Mouse (Mus musculus) embryonic facial prominence, embryonic 15.5 days (tissue): Measurements from ENCODE around the gene Znhit3. TPM values are rescaled to one million over a fixed set of nuclear protein-coding genes. Genes with fewer than 3 reads are reported as not detected.

ENCODE experiments used
- ATAC-seq: fragments of 200-750 bp; cut with Nextera tagmentation; 2 replicates; pipeline ENCODE4 v1.8.0; 2017; ENCODE audit warnings: low read depth, moderate TSS enrichment; ENCODE audit not compliant: insufficient number of reproducible peaks, low FRiP score, low TSS enrichment
- H3K27ac ChIP-seq: fragments of 300-500 bp; sonication (generic); replicated peaks from 2 replicates; pipeline ENCODE4 v1.5.1; 2015; ENCODE audit warnings: mild to moderate bottlenecking, inconsistent platforms
- H3K27me3 ChIP-seq: fragments of 300-500 bp; sonication (generic); 2 replicates; pipeline ENCODE4 v1.6.1; 2015; ENCODE audit warnings: inconsistent platforms
- H3K36me3 ChIP-seq: fragments of 300-500 bp; sonication (generic); 2 replicates; pipeline ENCODE4 v1.6.1; 2015; ENCODE audit warnings: mild to moderate bottlenecking, inconsistent platforms
- H3K4me1 ChIP-seq: fragments of 300-500 bp; sonication (generic); 2 replicates; pipeline ENCODE4 v1.6.1; 2015; ENCODE audit warnings: inconsistent platforms
- H3K4me2 ChIP-seq: fragments of 300-500 bp; sonication (generic); replicated peaks from 2 replicates; pipeline ENCODE4 v1.6.1; 2015; ENCODE audit warnings: mild to moderate bottlenecking, inconsistent platforms
- H3K4me3 ChIP-seq: fragments of 300-500 bp; sonication (generic); replicated peaks from 2 replicates; pipeline ENCODE4 v1.5.1; 2015; ENCODE audit warnings: mild to moderate bottlenecking, inconsistent platforms
- H3K9ac ChIP-seq: fragments of 300-500 bp; sonication (generic); 2 replicates; pipeline ENCODE4 v1.6.1; 2015; ENCODE audit warnings: inconsistent platforms
- H3K9me3 ChIP-seq: fragments of 300-500 bp; sonication (generic); replicated peaks from 2 replicates; pipeline ENCODE4 v1.6.1; 2016; ENCODE audit warnings: inconsistent platforms
- WGBS: fragments of 180-500 bp; shearing (Covaris S2); methylation state at CpG from one replicate; pipeline ENCODE4 v1.1.7; 2015; 5-methylcytosine and 5-hydroxymethylcytosine counted together
- polyA plus RNA-seq: library from polyadenylated mRNA; unstranded; fragments of >200 nt; fragmentation: Nextera tagmentation; extraction: Ambion mirVana; gene quantifications from 2 replicates; pipeline ENCODE4 v1.2.1, GENCODE M21; 2015

Znhit3 gene
- polyA plus RNA-seq, 1 experiment from 2014 or later, result 58.1 TPM

DNA sequence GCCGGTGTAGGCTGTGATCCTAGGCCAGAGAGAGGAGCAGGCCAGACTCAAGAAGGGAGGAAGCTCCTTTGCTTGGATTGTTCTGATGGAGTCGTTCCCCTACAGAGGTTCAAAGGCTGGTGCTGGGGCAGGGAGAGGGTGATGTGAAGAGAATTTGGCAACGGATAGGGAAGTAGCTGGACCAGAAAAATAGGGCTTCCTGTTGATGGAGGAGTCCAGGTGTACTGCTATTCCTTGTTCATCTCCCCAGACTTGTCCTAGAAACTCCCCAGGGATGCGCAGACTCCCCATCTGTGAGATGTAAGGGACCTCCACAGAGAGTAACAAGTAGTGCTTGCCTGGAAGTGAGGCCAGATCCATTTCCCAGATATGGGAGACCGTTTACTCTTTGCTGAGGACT is 40.2 kb upstream of the Znhit3 start:
- Histone ChIP-seq H3K4me2 (no peak overlapping the region), H3K9ac (no peak overlapping the region), H3K27ac (no peak overlapping the region), H3K36me3 (no peaks in the 10 kb centered on the region), H3K9me3 (no peaks in the 10 kb centered on the region), H3K4me3 (no peak overlapping the region), H3K27me3 (peaks cover 48% of the 10 kb centered on the region), H3K4me1 (peaks cover 14% of the 10 kb centered on the region)
- 28% methylated on average over 5 of the region's 5 CpGs for WGBS
- no peak for ATAC-seq

DNA sequence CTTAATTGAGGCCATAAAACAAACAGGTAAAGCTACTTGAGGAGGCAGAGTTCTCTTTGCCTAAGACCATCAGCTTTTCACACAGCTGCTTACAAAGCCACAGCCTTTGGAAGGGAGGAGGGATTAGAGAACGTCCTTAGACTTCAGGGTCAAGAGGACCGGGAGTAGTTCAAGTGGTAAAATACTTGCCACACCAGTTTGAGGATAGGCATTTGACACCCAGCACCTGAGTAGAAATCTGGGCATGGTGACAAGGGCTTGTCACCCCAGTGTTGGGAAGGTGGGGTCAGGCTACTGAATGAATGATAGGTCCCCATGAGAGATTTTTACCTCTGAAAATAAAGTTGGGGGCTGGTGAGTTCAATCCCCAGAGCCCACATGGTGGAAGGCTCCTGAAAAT is 36.4 kb upstream of the Znhit3 start:
- Histone ChIP-seq H3K4me1 (peaks cover 4% of the 10 kb centered on the region), H3K36me3 (no peaks in the 10 kb centered on the region), H3K27me3 (peaks cover 21% of the 10 kb centered on the region), H3K4me2 (no peak overlapping the region), H3K27ac (no peak overlapping the region), H3K9ac (no peak overlapping the region), H3K4me3 (no peak overlapping the region), H3K9me3 (no peaks in the 10 kb centered on the region)
- ATAC-seq, result no peak
- WGBS, result 37% methylated on average over 2 of the region's 2 CpGs

DNA sequence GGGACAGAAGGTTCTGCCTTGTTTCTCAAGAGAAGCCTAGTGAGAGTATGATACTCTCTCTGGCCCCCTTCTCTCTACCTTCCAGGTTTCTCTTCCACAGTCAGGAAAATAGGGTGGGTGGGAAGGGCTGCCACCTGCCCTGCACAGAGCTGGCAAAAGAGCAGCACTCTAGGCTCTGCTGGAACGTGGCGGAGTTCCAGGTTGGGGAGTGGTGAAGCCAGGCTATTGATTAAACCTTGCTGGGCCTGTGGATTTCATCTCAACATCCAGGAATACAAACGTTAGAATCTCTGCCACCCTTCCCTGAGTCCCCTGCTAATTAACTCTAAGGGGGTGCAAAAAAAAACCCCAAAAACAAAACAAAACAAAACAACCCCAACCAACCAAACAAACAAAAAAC is 32.4 kb upstream of the Znhit3 start:
- Histone ChIP-seq H3K4me2 (no peak overlapping the region), H3K9ac (no peak overlapping the region), H3K4me3 (no peak overlapping the region), H3K9me3 (no peaks in the 10 kb centered on the region), H3K27ac (no peak overlapping the region), H3K4me1 (no peaks in the 10 kb centered on the region; the same call in 1 of the 2 replicates), H3K27me3 (peaks cover 20% of the 10 kb centered on the region), H3K36me3 (no peaks in the 10 kb centered on the region)
- no peak for ATAC-seq
- 40% methylated on average over 3 of the region's 3 CpGs for WGBS

DNA sequence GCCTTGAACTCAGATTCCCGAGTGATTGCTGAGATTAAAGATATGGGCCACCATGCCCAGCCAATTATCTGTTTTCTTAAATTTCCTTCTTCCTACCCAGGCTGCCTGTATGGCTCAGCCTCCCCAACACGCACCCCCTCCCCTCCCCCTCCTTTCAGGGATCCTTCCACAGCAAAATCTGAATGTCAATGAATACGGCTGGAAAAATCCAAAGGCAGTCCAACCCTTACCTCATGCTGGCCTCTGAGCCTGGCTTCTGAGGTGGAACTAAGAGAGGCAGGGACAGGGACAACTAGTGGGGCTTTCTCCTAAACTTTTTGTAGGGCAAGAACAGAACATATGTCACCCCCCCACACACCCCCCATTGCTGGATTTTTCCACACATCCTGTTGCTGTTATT is 31.9 kb upstream of the Znhit3 start:
- 44% methylated on average over 3 of the region's 3 CpGs for WGBS
- no peak overlapping the region for H3K4me3 ChIP-seq
- H3K4me1 ChIP-seq, result no peaks in the 10 kb centered on the region; the same call in 1 of the 2 replicates
- H3K9ac ChIP-seq, result no peak overlapping the region
- H3K36me3 ChIP-seq, result no peaks in the 10 kb centered on the region
- ATAC-seq, result no peak
- no peak overlapping the region for H3K27ac ChIP-seq
- H3K9me3 ChIP-seq, result no peaks in the 10 kb centered on the region
- no peak overlapping the region for H3K4me2 ChIP-seq
- peaks cover 20% of the 10 kb centered on the region for H3K27me3 ChIP-seq

DNA sequence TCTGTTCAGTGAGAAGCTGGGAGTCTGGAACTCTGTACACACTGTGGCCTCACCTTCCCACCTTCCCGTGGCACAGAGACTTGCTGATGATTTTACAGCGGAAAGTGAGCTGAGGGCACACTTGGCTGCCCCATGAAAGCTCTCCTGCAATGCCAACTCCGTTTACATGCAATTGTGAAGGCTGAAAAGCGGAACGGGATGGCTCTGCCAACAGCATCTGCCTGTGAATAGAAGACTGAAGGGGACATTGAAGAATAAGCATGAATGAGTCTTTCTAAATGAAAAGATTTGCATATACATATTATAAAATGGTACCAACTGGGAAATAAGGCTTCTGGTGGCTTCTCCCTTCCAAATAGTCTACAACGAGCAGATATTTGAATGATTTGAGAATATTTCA is 31.0 kb upstream of the Znhit3 start:
- H3K27me3 ChIP-seq, result peaks cover 25% of the 10 kb centered on the region
- no peak overlapping the region for H3K27ac ChIP-seq
- ATAC-seq, result no peak
- no peak overlapping the region for H3K9ac ChIP-seq
- H3K4me3 ChIP-seq, result no peak overlapping the region
- H3K4me2 ChIP-seq, result no peak overlapping the region
- 76% methylated on average over 6 of the region's 6 CpGs for WGBS
- no peaks in the 10 kb centered on the region; the same call in 1 of the 2 replicates for H3K4me1 ChIP-seq
- H3K9me3 ChIP-seq, result no peaks in the 10 kb centered on the region
- H3K36me3 ChIP-seq, result no peaks in the 10 kb centered on the region

DNA sequence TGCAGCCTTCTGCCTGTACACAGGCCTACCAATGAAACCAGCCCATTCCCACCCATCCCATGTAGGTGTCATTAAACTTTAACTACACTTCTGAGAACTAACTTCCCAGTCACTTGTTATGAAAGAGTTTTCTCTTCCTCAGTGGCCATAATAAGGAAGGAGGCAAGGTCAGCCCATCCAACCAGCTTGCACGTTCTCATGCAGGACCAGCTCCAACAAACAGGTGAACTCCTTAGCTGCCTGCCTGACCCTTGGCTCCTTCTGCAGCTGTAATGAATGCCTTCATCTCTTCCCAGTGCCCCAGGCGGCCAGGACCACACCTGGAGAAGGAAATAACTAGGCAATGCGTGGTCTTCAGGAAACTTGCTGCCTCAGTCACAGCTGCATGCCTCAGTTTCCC is 29.7 kb upstream of the Znhit3 start:
- Histone ChIP-seq H3K4me3 (no peak overlapping the region), H3K9me3 (no peaks in the 10 kb centered on the region), H3K4me1 (no peaks in the 10 kb centered on the region; the same call in 1 of the 2 replicates), H3K9ac (no peak overlapping the region), H3K36me3 (no peaks in the 10 kb centered on the region), H3K4me2 (no peak overlapping the region), H3K27me3 (peaks cover 25% of the 10 kb centered on the region), H3K27ac (no peak overlapping the region)
- no peak for ATAC-seq
- WGBS, result 48% methylated on average over 3 of the region's 3 CpGs

DNA sequence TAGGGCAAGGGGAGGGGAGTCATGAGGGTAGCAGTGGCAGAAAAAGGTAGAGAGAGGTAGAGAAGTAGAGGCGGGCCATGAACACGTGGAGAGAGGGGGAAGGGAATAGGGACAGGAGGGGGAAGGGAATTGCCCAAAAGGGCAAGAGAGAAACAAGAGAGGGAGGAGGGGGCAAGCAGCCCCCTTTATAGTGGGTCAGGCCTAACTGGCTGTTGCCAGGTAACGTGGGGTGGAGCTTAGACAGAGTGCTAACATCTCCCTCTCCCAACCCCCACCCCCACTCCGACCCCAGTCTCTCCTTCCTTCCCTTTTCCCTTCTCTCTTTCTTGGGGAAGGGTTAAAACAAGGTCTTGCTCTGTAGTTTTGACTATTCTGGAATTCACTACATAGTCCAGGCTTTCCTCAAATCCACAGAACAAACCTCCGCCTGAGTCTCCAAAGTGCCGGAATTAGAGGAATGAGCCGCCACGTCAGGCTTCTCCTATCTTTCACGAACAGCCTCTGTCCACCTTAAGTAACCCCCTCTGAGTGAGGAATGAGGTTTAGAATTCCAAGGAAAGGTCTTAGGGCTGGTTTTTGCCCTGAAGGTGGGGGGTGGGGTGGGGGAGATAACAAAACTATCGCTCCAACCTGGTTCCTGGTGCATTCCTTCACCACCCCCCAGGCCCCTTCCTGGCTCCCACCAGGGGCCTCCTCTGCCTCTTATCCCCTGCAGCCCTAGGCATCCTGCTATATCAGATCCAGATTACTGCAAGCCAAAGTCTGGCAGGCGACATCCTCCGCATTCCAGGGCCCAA is 28.7 kb upstream of the Znhit3 start:
- Histone ChIP-seq H3K27me3 (peaks cover 25% of the 10 kb centered on the region), H3K36me3 (no peaks in the 10 kb centered on the region), H3K4me1 (no peaks in the 10 kb centered on the region; the same call in 1 of the 2 replicates), H3K9me3 (no peaks in the 10 kb centered on the region), H3K9ac (no peak overlapping the region), H3K27ac (no peak overlapping the region), H3K4me3 (no peak overlapping the region), H3K4me2 (no peak overlapping the region)
- ATAC-seq, result no peak
- WGBS, result 2% methylated on average over 12 of the region's 12 CpGs

DNA sequence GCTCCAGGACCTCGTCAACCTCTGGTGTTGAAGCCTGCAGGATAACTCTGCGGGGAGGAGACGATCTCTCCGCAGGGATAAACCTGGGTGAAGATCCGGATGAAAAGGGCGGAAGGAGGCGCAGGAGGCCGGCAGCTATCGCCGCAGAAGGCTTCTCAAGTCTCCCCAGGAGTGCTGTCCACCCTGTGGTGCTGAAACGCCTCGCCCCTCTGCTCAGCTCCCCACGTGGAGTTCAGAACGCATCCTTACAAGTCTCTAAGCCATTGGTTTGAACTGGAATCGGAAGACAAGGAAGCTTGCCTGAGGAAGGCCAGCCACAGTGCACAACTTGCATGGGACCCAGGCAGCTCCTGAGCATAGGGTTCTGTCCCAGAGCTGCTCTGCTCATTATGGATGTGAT is 27.8 kb upstream of the Znhit3 start:
- no peak overlapping the region for H3K27ac ChIP-seq
- H3K4me1 ChIP-seq, result no peaks in the 10 kb centered on the region; the same call in 1 of the 2 replicates
- WGBS, result under 1% methylated on average over 15 of the region's 15 CpGs
- H3K4me3 ChIP-seq, result no peak overlapping the region
- H3K27me3 ChIP-seq, result peaks cover 25% of the 10 kb centered on the region
- H3K36me3 ChIP-seq, result no peaks in the 10 kb centered on the region
- no peak overlapping the region for H3K9ac ChIP-seq
- no peaks in the 10 kb centered on the region for H3K9me3 ChIP-seq
- ATAC-seq, result no peak
- peak overlapping the region; percentile 36 for H3K4me2 ChIP-seq

DNA sequence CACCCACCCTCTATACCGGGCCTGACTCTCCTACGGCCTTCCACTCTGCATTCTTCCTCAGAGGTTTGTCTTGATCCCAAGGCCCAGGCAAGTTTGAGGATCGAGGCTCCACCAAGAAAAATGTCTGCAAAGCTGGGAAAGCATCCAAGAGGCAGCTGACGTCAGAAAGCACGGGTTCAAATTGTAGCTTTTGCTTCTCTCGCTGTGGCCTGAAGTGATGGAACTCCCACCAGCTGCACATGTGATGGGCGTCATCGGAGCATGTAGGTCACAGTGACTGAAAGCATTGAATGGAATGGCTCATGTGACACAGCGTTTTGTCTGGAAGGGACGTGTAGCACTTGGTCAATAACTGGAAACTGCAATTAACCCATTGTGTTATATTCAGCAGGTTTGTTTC is 24.0 kb upstream of the Znhit3 start:
- 73% methylated on average over 10 of the region's 10 CpGs for WGBS
- Histone ChIP-seq H3K4me2 (no peak overlapping the region), H3K9ac (no peak overlapping the region), H3K4me1 (no peaks in the 10 kb centered on the region; the same call in 1 of the 2 replicates), H3K9me3 (no peaks in the 10 kb centered on the region), H3K4me3 (no peak overlapping the region), H3K27me3 (peaks cover 14% of the 10 kb centered on the region), H3K36me3 (no peaks in the 10 kb centered on the region), H3K27ac (no peak overlapping the region)
- ATAC-seq, result no peak

GRCm38 (mm10) chr11:84939508-84940053 is 23.4 kb upstream of the Znhit3 start:
- Histone ChIP-seq H3K27ac (no peak overlapping the region), H3K27me3 (peaks cover 10% of the 10 kb centered on the region), H3K4me1 (no peaks in the 10 kb centered on the region; the same call in 1 of the 2 replicates), H3K9ac (no peak overlapping the region), H3K36me3 (no peaks in the 10 kb centered on the region), H3K4me3 (no peak overlapping the region), H3K4me2 (no peak overlapping the region), H3K9me3 (no peaks in the 10 kb centered on the region)
- ATAC-seq, result no peak
- 52% methylated on average over 8 of the region's 8 CpGs for WGBS

- no peak overlapping the region for H3K4me2 ChIP-seq
- H3K27me3 ChIP-seq, result no peaks in the 10 kb centered on the region
- 9% methylated on average over 6 of the region's 6 CpGs for WGBS
- no peak for ATAC-seq
- H3K27ac ChIP-seq, result no peak overlapping the region
- no peak overlapping the region for H3K4me3 ChIP-seq
- H3K4me1 ChIP-seq, result no peaks in the 10 kb centered on the region
- H3K9me3 ChIP-seq, result no peaks in the 10 kb centered on the region
- H3K9ac ChIP-seq, result no peak overlapping the region
- no peaks in the 10 kb centered on the region for H3K36me3 ChIP-seq
These were observed 16.1 kb upstream of the Znhit3 start for GRCm38 (mm10) chr11:84932261-84932660.

DNA sequence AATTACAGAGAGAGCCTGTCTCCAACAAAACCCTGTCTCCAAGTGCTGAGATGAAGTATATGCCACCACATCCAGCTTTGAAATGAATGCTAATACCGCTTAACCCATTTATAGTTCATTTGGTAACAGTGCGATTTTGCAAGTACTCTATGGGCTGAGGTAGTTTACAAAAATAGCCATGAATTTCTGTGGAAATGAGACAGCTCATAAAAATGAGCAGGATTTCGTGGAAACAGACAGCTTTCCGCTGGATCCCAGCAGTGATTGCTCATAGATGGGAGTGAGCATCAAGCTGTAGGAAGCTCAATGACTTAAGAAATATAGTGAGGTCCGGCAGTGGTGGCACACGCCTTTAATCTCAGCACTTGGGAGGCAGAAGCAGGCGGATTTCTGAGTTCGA is 4.8 kb upstream of the Znhit3 start:
- H3K4me2 ChIP-seq, result no peak overlapping the region
- H3K27ac ChIP-seq, result no peak overlapping the region
- 84% methylated on average over 8 of the region's 8 CpGs for WGBS
- no peaks in the 10 kb centered on the region for H3K27me3 ChIP-seq
- no peak overlapping the region for H3K4me3 ChIP-seq
- H3K9ac ChIP-seq, result no peak overlapping the region
- H3K36me3 ChIP-seq, result no peaks in the 10 kb centered on the region
- no peak for ATAC-seq
- no peaks in the 10 kb centered on the region for H3K9me3 ChIP-seq
- peaks cover 11% of the 10 kb centered on the region for H3K4me1 ChIP-seq
